Mouse (Mus musculus) adrenal gland, adult (tissue): Measurements from ENCODE around the gene Ermap.
A peak's percentile ranks its signal among the peaks of the same experiment; 100 is the strongest.

ENCODE experiments used
- DNase-seq, 2 experiments: peaks; one replicate each; pipeline ENCODE4 v3.0.0; 2022 to 2023; ENCODE audit warnings: low spot score in 1 of 2; ENCODE audit not compliant: inconsistent age in 2 of 2

Gene Ermap

DNA sequence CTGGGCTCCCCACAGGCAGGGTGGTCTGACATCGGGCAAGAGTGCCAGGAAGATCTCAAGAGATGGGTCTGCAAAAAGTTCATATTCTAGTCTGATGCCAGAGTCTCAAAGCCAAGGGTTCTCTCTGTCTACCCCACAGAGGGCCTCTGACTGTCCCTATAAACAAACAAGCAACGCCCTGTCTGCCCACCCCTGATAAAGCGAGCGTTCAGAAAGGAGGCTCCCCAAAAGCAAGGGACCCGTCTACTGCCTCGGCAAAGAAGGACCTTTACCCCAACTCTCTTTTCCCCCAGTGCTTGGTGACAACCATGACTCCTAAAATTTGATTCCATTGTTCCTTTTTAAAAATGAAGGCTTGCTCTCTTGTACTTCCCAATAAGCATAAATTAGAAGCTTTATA lies at the start of gene Ermap:
TSS of gene Ermap (minus strand) at position 148 of the 400 bp plus-strand sequence.
- no peak for DNase-seq

DNA sequence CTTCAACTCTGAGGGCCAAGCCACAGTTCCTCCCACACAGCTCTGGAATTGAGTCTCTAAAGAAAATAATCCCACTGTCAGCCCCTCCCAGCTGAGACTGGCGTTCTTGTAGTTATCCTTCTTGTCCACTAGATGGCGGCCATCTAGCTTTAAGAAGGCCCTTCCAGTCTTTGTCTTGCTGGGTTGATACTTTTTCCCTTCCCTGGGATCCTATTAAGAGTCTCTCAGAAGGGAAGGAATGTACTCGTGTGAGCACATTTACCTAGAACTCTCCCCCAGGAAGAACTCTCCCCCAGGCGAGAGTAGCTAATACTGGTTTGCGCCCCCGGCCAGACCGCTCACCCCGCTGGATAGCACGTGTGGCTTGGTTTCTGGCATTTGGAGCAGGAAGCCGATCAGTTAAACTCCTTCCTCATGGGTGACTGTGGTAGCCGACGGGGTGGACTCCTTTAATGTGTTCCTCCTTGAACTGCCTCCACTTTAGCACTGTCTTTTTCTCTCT lies 49.4 kb upstream of the Ermap start:
- peak in 1 of 2 experiments; percentile 81 for DNase-seq

DNA sequence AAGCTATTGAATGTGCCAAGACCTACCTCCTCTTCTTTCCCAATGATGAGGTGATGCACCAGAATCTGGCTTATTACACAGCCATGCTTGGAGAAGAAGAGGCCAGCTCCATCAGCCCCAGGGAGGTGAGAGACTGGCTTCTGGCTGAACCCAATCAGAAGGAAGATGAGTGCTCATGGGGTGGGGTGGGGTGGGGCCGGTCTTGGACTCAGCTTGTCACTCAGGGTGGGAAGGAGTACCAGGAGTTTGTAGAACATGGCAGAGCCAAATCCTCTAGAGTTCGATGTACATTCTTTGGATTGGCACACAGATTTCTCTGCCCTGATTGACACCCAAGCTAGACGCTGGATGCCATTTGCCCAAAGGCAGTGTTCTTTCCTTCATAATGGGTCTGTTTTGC lies 48.9 kb upstream of the Ermap start:
- no peak for DNase-seq

DNA sequence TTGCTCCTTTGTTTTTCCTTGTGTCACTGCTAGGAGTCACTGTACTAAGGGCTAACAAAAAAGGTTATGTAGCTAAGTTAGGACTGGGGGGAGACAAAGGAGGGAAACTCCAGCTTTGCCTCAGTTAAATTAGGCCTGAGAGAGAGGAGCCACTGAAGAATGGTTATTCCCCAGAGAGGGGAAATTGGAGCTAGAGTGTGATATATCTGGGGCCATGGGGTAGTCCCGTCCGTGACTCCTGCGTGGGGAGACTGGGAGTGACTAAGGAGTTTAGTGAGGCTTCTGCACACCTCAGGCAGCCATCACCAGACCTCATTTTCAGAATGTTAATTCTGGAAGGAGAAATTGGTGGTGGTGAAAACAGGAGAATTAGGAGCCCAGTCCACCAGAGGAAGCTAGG lies 44.5 kb upstream of the Ermap start:
- no peak for DNase-seq

DNA sequence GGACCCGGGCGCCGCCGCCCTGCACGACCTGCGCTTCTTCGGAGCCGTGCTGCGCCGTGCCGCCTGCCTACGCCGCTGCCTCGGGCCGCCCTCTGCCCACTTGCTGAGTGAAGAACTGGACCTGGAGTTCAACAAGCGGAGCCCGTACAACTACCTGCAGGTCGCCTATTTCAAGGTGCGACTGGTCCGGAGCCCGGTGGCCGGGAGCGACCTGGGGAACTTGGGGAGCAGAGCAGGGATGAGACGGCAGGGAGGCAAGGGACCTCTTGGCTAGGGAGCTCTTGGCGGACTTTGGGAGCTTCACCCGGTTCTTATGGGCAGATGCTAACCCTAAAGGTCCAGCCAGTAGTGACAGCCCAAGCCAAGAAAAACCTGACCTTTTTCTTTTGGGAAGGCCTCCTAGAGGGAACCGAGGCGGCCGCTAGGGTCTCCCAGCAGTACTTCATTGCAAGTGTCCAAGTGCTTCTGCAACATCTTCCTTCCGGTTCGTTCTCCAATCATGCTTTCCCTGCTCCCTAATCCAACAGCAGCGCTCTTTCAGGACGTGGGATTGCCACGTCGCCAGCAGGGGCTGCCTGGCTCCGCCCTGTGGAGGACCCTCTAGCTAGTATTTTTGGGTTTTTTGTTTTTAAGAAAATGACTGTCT lies 43.6 kb upstream of the Ermap start:
- peak; percentile 61 to 89 for DNase-seq

DNA sequence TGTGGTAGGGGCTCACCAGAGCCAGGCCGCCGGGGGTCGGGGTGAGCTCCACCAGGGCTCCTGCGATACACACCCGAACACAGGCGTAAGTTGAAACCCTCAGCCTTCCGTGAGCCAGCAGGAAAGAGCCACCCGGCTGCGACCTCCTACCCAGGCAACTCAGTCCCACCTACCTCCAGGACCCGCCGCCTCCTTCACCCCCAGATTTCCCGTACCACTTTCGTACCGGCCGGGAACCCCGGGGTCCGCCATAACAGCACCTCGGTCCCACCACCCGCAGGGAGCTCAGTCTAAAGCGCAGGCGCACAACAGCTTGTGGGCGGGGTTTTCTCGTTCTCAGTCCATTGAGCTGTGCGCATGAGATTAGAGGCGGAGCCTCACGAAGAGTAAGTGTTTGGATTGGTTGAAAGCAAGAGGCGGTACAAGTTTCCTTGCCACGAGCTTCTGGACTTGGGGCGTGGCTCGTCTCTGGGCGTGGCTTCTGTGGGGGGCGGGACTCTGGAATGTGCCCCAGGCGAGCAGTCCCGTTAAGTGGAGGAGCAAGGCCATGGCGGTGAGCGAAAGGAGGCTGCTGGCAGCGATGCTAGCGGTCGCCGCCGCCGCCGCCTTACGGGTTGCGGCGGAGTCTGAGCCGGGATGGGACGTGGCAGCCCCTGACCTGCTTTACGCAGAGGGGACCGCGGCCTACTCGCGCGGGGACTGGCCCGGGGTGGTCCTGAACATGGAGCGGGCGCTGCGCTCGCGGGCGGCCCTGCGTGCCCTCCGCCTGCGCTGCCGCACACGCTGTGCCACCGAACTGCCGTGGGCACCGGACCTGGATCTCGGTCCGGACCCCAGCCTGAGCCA lies 42.8 kb upstream of the Ermap start, which contains the start of the genes AU022252 and P3h1:
TSS of gene AU022252 (minus strand) at position 303 of the 846 bp plus-strand sequence.
TSS of gene P3h1 (plus strand) at position 506 of the 846 bp plus-strand sequence.
- peak; percentile 99 to 100 for DNase-seq

DNA sequence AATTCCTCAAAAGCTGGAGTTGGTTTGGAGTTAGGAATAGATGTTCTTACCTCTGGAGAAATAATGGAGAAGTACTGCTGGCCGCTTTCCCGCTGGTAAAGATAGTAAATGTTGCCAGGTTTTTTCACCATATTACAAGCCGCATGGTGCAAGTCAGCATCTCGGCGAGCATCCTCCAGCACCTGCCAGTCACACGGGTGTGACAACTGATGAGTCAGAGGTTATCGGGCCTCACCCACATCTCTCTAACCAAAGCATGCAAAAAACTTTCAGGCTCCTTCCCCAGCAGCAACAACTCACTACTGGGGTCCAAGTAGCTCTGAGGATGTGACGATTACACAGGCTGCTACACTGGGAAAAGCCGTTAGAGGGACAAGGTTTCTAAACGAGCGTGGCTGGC lies 36.9 kb upstream of the Ermap start:
- DNase-seq = peak in 1 of 2 experiments; percentile 58

DNA sequence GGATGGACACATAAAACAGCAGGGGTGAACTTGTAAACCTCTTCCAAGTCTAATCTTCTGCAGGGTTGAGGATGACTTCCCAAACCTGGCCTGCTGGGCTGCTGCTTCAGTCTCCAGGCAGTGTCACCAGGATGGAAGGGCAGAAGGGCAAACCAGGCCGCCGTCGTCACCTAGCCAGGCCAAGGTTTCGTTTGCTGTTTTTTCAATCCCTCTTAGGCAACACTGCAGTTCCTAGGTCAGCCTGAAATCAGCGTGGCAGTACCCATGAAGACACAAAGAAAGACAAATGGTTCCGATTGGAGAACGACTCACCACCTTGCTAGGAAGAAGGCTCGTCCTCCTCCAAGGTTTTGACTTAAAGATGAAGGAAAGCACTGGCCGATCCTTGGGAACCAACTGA lies 35.9 kb upstream of the Ermap start:
- peak in 1 of 2 experiments; percentile 76 for DNase-seq

DNA sequence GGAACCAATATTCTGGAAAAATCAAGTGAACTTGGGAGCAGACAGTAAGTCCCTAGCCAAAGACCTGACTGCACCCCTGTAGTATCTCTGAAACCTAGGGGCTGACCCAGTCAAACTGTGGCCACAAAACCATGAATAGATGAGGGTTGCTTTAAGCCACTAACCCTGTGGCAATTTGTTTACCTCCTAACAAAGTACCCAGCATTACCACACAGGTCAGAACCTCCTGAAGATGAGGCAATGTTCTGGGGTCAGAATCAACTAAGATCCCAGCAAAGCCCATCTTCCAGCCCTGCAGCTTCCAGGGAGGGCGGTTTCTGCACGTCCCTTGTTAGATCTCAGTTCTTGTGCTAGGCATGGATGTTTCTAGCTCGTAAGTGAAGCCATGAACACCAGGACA lies 34.7 kb upstream of the Ermap start:
- peak in 1 of 2 experiments; percentile 54 for DNase-seq

DNA sequence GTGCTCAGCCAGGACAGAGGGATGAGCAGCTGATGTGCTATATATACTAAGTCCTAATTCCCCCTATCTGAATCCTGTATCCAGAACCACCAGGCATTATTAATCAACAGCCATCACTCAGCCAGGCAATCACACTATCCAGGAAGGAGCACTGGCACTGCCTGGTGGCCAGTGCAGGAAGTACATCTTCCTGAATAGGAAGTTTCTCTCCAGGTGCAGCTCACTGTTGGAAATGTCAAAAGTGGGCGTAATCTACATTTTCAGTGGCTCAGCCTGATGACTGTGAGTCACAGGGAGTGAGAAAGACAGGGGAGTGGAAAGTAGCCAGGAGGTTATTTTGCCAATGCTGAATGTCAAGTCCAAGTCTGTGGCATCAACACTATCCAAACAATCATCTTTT lies 33.9 kb upstream of the Ermap start:
- peak; percentile 73 to 86 for DNase-seq

DNA sequence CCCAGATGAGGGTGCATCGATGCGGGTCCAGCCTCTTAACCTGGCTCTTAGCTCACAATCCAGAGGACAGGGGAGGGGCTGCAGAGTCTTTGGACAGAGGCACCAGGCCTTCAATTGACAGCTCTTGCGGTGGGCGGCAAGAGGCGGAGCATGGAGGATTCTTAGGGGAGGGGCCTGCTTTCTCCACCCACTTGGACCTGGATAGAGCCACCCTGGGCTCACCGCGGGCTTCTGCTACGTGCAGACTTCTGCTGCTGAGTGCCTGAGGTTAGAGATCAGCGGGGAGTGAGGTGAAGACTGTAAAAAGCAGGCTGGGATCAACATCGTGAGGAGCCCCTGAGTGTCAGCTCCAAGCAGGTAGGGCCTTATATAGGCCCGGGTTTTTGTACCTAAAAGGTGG lies 28.4 kb upstream of the Ermap start, which contains the start of gene Tmem269:
TSS of gene Tmem269 (minus strand) at position 49 of the 400 bp plus-strand sequence.
- no peak for DNase-seq

DNA sequence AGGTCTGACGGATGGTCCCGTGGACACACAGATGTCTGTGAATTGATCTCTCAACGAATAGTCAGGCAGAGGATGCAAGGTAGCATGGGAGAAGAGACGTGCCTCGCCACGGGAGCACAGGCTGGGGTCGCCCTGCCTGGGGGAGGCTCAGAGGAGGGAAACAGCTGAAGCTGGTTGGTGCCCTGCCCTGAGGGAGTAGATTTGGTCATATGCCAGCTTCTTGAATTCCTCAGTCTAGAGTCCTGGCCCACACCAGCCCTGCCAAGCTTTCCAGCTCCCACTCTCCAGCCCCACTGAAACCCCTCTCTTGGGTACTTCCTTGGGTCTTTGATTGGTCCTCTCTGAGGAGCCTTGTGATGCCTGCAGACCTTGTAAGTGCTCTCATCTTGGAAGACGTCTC lies 26.9 kb upstream of the Ermap start:
- DNase-seq = no peak

DNA sequence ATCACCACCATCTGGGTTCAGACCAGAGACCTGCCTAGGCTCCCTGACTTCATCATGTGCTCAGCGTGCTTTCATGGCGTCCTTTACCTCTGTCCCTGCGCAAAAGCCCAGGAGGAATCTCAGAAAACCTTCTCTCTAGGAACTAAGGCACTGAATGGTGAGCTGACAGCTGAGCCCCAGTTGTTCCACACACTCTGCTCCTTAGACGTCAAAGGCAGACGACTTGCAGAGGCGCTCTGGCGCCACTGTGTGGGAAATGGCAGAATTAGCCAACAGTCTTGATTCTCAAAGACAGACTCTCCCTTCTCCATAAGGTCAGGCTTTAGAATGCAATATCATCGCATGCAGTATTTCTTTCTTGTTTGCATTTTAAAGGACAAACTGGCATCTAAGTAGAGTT lies 14.9 kb upstream of the Ermap start:
- DNase-seq = peak; percentile 43 to 82

DNA sequence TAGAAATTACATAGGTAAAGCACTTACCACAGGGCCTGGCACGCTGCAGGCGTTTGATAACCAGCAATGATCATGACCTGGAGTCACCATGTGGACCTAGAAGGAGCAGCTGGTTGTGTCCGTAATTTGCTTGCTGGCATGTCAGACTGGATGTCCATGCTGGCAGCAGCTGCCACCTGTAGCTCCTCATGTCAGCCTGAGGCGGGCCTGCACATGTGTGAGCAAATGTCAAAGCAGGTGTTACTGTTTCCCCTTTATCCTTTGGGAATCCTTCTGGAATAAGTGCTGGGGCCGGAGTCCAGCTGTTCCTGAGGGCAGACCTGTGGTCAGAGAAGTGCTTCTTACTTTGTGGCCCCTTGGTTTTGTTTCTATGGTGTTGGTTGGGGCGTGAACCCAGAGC lies 8.3 kb upstream of the Ermap start:
- DNase-seq = no peak

DNA sequence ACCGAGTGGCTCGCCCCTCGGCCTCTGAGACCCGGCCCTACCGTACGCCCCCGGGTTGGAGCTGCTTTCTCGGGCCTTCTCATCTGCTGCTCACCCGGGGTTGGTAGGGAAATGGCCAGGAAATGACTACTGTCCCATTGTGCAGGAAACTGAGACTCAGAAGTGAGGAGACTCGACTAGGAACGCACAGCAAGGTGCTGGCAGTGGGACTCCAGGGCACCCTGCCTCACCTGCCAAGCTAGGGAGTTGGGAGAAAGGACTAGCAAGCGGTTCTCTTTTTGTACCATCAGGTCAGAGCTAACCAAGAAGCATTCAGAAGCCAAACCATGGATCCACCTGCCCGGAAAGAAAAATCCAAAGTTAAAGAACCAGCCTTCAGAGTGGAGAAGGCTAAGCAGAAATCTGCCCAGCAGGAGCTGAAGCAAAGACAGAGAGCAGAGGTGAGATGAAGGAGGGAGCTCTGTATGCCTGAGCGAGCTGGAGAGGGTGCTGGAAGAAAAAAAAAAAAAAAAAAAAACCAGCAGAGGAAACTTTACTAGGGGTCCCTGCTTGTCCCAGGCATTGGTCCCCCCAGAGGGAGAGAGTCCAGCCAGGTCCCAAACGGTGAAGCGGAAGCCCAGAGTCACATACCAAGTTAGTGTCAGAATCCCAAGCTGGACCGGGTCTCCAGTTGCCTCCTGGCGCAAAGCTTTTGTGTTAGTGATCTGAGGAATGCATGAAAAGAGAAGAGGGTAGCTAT lies 5.9 kb upstream of the Ermap start:
- no peak for DNase-seq

DNA sequence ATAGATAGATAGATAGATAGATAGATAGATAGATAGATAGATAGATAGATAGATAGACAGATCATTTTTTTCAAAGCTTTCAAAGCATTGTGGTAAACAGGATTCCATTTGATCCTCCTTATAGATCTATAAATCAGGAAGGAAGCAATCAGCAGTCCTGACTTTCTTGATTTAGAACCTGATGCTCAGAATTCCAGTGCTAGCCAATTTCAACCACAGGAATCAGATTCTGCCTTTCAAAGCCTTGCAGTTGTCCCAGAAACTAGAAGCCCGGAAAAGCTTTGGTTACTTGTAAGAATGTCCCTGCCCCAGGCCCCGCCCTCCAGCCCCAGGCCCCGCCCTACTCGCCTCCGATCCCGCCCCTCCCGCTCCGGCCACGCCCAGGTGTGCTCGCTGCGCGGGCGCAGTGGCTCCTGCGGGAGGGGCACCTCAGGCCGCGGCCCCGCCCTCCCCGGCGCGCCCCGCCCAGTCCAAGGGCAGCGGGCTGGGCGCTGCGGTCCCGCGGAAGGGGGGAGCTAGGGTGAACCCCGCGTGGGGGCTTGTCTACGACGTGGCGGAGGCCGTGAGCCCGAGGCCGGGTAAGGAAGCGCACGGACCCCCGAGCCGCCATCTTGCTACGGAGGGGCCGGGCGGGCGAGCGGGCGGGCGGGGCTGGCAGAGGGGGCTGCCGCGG lies 5.2 kb upstream of the Ermap start, which contains the start of gene Svbp:
TSS of gene Svbp (plus strand) at position 398 of the 673 bp plus-strand sequence.
- DNase-seq = peak; percentile 89 to 97

DNA sequence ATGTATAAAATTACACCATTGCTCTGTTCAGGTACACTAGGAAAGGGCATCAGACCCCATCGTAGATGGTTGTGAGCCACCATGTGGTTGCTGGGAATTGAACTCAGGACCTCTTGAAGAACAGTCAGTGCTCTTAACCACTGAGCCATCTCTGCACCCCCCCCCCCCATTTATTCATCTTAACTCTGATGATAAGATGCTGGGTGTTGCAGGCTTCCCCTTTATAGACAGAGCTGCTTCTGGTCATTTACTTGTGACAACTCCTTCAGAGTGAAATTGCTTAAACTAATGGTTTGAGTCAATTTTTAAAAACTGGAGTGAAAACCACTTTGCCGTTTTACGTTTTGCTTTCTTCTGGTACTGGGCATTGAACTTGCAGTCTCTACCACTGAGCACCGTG lies 2.9 kb upstream of the Ermap start:
- no peak for DNase-seq

DNA sequence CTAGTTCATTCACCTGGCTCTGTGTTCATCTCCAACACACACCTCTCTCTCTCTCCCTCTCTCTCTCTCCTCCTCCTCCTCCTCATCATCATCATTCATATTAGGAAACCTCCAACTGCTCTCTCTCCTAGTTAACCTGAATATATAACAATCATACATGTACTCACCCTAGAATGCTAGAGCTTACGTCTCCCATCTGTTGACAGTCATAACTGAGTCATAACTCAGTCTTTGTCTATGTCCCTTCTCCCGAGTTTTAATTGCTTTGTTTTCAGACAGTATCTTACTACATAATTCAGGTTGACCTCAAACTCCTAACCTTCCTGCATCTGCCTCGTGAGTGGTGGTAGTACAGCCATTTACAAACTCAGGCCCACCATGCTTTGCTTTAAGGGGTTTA lies 1.5 kb upstream of the Ermap start:
- DNase-seq = no peak

DNA sequence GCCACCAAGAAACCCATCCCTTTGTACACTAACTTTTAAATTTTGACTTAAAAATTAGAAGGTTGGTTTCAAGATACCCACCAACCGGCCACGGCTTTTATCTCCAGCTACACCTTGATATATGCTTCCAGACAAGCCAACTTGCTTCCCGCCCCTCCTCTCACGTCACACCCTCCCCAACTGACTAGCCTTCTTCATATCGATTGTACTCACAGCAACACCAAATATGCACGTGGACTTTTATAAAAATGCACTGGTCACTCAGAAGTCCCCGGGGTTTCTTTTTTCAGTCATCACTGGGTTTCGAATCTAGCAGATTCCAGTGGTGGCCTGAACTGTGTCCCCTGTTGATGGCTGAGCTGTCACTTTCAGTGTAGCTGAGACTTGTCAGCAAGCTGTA lies 807 bp upstream of the Ermap start:
- no peak for DNase-seq

DNA sequence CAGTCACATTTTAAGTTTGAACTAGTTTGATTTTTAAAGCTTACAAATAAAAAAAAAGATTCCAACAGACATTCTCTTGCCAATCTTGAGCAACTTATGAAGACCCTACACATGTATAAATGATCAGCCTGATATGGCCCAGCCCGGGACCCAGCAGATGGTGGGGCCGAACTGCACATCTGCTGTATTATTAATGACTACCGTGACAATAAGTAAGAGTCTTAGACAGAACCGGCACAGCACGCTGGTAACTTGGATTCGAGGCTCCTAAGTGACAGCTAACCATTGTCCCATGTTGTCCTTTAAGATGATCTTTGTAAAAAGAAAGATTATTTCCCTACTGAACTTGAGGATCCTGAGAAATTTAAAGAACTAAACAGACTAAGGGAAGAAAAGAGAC lies 419 bp downstream of the Ermap start:
- no peak for DNase-seq
